Mouse (Mus musculus) C2C12 (cell line): Measurements from ENCODE around the gene Efna3.

Experiments used
- CEBPB ChIP-seq: IDR thresholded peaks from one replicate; pipeline ENCODE4 v1.6.1; 2011; ENCODE audit warnings: low read depth, mild to moderate bottlenecking, control low read depth, moderate library complexity
- CTCF ChIP-seq: IDR thresholded peaks from one replicate; pipeline ENCODE4 v1.5.1; 2011; ENCODE audit not compliant: control insufficient read depth, insufficient read depth, insufficient read length
- MAX ChIP-seq: IDR thresholded peaks from one replicate; pipeline ENCODE4 v1.6.1; 2011; ENCODE audit warnings: mild to moderate bottlenecking, control low read depth
- MYOD1 ChIP-seq: IDR thresholded peaks from one replicate; pipeline ENCODE4 v1.6.1; 2011; ENCODE audit warnings: low read depth; ENCODE audit not compliant: control insufficient read depth, insufficient read length
- MYOG ChIP-seq: IDR thresholded peaks from one replicate; pipeline ENCODE4 v1.6.1; 2011; ENCODE audit not compliant: control insufficient read depth, insufficient read length; ENCODE audit errors: extremely low read depth
- USF1 ChIP-seq: IDR thresholded peaks from one replicate; pipeline ENCODE4 v1.6.1; 2011; ENCODE audit warnings: low read depth, mild to moderate bottlenecking, control low read depth, moderate library complexity

DNA sequence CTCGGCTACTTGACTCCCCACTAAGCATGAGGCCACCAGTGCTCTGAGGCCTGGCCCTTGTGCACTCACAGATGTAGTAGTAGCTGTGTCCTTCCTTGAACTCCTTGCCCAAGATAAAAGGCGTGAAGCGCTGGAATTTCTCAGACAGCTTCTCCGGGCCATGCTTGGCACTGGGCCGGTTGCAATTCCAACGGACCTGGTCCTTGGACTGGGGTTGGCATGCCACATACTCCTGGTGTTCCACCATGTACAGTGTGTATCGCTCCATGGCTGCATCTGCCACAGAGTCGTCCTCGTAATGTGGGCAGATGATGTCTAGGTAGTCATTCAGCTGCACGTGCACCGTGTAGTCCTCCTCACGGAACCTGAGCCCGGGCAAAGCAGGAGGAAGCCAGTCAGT lies 46.7 kb downstream of the Efna3 start:
- TF ChIP-seq MYOG (no peak), CTCF (no peak), MAX (no peak), USF1 (no peak), MYOD1 (no peak), CEBPB (no peak)
